Mouse (Mus musculus): ENCODE results near the gene Rcan3.

The Rcan3 gene

GRCm38 (mm10) chr4:135433443-135434394 is at the start of gene Rcan3:
Rcan3 (minus strand) TSS chr4:135433853.
- DNase-seq (ENCODE audit: low spot score): peak; percentile 41

DNA sequence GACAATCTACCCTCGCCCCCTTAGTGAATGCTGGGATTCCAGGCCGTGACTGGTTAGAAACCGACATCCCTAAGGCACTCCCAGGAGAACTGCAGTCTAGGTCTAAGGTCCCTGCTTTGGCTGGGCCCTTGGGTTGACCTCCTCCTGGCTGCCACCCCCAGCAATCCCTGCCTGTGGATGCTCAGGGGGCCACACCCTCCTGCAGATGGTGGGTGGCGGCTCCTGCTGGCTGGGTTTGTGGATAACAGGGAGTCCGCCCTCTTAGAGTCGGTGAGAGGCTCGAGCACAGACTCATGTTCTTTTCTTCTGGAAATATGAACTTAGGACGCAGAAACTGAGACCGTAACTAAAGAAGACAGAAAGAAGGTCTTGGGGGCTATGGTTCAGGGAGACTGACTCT is 46.7 kb upstream of the Rcan3 start:
- no peak for DNase-seq (ENCODE audit: low spot score)

DNA sequence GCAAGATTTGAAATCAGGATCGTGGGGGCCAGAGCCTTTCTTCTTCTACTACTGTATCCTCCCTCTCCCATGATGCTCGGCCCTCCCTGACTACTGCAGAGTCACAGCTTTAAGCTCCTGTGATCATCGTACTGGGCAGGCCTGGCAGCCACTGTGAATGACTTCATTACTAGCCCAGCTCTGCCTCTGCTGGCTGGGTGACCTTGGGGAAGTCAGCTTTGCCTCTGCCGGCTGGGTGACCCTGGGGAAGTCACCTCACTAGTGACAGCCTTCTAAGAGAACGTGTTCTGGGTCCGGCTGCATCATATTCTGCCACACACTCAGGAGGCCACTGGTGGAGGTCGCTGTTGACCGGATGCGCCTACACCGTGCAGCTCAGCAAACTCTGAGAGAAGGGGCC is 44.2 kb upstream of the Rcan3 start:
- no peak for DNase-seq (ENCODE audit: low spot score)

GRCm38 (mm10) chr4:135463406-135463805 is 29.8 kb upstream of the Rcan3 start:
- no peak for DNase-seq (ENCODE audit: low spot score)

- DNase-seq (ENCODE audit: low spot score): no peak
Observed at GRCm38 (mm10) chr4:135453572-135453971, 19.9 kb upstream of the Rcan3 start.

GRCm38 (mm10) chr4:135453164-135453563 is 19.5 kb upstream of the Rcan3 start:
- DNase-seq (ENCODE audit: low spot score): no peak

DNA sequence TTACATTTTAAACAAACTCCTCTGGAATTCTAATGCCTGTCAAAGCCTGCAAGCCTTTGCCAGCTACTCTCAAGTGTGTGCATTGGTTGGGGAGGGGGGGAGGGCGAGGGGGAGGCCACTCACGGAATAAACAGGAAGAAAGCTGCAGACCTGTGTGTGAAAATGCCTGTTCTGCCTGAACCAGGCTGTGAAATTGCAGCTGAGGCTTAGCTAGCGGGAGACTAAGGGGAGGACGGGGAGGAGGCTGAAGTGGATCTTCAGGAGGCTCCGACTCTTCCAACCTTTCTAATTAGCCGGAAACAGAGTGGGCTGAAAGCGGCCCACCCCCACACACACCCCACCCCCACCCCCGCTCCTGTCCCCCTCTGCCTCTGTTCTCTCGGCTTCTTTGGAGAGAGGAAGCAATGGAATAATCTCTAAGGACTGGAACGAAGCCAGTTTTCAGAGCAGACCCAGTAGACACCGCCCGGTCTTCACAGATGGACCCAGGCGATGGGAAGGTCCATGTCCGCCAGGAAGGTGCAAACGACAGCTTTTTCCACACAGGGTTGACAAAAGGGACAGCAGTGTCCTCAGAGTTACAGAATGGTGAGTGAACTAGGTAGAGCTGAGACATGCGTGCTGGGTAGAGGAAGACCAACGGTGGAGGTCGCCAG is 17.8 kb upstream of the Rcan3 start:
- no peak for DNase-seq (ENCODE audit: low spot score)

- DNase-seq (ENCODE audit: low spot score): no peak
Observed at GRCm38 (mm10) chr4:135442473-135442872, 8.8 kb upstream of the Rcan3 start.

- DNase-seq (ENCODE audit: low spot score): no peak
Observed at GRCm38 (mm10) chr4:135439904-135440522, 6.4 kb upstream of the Rcan3 start.

DNA sequence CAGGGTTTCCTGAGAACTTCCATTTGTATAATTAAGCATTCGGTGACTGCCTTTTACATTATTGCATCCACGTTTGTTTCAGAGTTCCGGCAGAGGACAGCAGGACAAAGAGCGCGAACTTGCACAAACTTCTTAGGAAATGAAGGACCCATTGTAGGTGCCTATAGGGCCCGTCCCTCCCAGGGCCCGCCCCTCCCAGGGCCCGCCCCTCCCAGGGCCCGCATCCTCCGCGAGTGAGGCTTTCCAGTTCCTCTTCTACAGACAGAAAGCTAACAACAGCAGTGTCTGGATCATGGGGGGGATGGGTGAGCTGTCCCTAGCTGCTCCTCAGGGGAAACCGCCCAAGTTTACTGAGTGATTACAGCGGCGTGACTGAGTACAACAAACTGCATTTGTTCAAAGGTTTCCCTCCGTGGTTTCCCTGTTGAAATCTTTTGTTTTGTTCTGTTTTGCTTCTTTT is 5.6 kb upstream of the Rcan3 start:
- no peak for DNase-seq (ENCODE audit: low spot score)

DNA sequence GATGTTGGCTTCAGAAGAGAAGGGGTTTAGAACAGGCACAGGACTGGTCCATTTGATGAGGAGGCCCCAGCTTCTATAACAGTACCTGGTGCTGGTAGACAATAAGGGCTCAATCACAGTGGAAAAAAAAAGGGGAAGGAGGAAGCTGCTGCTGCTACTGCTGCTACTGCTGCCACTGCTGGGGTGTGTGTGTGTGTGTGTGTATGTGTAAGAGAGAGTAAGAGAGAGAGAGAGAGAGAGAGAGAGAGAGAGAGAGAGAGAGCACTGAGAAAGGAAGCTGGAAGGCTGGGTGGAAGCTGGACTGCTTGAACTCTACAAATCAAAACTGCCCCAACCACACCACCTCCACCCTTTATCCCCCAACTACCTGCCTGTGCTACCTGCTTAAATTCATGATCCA is 4.3 kb upstream of the Rcan3 start:
- no peak for DNase-seq (ENCODE audit: low spot score)

DNA sequence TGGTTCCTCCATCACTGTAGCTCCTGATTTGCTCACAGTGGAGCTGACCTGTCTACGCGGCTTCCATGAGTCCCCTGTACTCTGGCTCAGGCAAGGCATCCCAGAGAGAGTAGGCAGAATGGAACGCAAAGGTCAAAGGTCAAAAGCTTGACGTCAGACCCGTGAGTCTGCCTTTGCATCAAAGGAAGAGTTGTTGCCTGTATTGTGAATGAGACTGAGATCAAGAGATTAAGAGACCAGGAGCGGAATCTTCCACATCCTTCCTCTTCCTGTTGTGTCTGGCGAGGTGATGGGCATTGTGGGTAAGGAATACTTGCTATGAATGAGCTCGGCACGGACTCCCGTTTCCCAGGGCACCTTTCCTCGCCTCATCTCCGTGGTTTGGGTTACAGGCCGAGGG is 2.6 kb upstream of the Rcan3 start:
- DNase-seq (ENCODE audit: low spot score): no peak

GRCm38 (mm10) chr4:135434395-135434789 is 739 bp upstream of the Rcan3 start:
- DNase-seq (ENCODE audit: low spot score): no peak

DNA sequence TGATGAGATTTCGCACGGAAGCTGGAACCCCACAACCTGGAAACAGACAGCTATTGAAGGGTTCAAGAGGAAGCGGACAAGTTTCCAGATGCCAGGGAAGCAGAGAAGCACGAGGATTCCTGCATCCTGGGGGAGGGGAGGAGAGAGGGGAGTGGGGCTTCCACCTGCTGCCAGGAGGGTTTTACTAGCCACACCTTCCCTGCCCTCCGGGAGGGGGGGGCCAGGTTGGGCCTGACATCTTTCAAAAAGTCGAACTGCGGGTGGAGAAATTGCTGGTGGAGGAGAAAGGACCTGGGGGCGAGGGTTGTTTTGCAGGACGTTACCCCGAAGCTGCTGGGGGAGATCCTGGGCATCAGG is 589 bp downstream of the Rcan3 start:
- no peak for DNase-seq (ENCODE audit: low spot score)

DNA sequence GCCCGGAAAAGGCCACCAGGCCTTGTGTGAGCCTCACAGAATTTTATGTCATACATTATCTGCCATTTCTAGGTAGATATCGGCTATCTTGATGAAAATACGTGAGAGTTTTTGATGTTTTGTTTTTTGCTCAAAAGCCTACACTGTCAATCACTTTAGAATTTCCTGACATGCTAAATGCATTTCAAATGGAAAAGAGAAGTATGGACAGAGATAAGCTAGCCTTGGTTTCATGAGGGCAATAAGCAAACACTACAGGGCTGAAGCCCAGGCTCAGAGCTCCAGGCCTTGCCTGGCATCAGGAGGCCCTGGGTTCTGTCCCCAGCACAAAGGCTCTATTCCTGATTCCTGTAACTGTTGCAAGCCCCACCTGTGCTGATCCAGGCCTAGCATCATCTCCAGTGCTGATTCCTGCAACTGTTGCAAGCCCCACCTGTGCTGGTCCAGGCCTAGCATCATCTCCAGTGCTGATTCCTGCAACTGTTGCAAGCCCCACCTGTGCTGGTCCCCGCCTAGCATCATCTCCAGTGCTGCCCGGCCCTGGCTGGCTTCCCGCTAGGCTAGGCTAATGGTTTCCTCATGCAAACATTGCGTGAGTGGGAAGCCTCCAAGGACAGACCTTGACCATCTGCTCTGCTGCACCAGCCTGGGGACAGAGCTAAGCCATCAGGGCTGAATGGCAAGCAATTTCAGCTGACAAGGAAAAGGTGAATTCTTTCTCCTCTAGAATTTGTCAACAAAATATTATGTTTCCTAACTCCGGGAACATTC is 3.5 kb downstream of the Rcan3 start:
- DNase-seq (ENCODE audit: low spot score): no peak

GRCm38 (mm10) chr4:135429383-135429782 is 4.3 kb downstream of the Rcan3 start:
- no peak for DNase-seq (ENCODE audit: low spot score)

DNA sequence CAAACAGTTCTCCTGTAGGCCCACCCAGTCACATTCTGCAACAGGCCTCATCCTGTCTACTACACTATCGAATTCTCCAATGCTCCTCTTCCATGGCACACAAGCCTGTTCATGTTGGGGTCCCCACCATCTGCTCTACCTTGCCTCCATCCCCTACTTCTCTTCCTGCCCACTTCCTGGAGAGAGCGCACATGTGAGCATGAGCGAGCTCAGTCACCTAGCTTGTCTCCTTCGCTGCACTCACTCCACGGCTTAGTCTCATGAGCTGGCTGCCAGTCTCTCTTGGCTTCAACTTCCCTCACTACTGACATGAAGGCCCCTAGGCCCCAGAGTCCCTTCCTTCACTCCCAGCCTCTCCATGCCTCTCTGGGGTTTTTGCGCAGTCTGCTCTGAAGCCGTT is 7.1 kb downstream of the Rcan3 start:
- no peak for DNase-seq (ENCODE audit: low spot score)

DNA sequence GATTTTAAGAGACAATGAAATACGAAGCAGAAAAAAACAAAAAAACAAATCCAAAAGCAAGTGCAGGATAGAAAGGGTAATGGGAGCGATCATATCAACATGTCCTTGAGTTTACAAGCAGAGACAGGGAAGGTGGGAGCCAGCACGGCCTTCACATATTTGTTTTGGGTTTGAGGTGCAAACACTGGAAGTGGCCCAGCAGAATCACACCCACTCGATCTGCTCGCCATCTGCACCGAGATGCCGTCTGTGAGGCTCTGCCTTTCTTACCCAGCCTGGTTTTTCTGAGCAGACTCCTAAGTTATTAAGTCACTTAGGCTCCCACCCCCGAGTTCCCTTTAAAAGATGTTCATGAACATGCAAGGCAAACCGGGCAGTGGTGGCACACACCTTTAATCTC is 8.0 kb downstream of the Rcan3 start:
- peak; percentile 66 for DNase-seq (ENCODE audit: low spot score)

- DNase-seq (ENCODE audit: low spot score): no peak
Observed at GRCm38 (mm10) chr4:135420961-135421360, 12.7 kb downstream of the Rcan3 start.

DNA sequence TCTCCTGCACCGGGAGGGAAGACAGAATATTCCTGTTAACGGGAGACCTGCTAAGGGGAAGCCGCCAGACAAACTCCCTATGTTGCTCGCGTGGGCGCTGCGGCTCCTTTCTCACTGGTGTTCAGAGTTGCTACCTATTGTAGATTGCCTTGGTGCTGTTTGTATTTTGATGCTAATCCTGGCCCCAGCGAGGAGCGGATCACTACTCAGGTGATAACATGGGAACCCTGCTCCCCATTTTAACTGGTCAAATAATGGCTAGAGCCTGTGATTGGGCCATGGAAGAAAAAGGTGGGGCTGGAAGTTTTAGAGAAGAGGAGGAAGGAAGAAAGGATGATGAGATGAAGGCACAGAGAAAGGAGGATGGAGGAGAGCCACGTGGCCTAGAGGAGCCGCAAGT is 13.2 kb downstream of the Rcan3 start:
- no peak for DNase-seq (ENCODE audit: low spot score)

DNA sequence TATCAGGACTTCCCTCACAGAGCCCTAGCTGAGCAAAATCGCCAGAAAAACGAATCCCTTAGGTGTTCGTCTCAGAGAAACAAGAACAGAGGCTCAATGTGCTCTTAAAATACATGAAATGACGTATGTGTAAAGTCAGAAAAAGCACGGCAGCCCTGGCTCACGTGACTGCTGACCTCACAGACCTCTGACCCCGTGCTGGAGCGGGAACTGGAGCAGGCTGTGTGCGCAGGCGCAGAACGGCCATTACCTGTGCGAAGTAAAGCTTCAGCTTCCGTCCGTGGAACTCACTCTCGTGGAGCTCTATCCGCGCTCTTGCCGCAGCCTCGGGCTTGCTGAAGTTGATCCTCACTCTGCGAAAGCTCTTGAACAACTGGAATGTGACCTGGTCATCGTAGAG is 13.7 kb downstream of the Rcan3 start:
- no peak for DNase-seq (ENCODE audit: low spot score)

GRCm38 (mm10) chr4:135416367-135416766 is 17.3 kb downstream of the Rcan3 start:
- DNase-seq (ENCODE audit: low spot score): no peak
